Mouse (Mus musculus) hindbrain, embryonic 12.5 days (tissue): ENCODE data around the gene Gbp3. TPM values are rescaled to one million over a fixed set of nuclear protein-coding genes. Genes with fewer than 3 reads are reported as not detected.
A peak's percentile ranks its signal among the peaks of the same experiment; 100 is the strongest.
"Not testable (repeated sequence)": the region's sequence is repeated elsewhere in the genome, so short reads cannot be mapped to it uniquely, and the experiment has no call there.

Experiments
- ATAC-seq: fragments of 200-750 bp; cut with Nextera tagmentation; 2 replicates; pipeline ENCODE4 v1.8.0; 2017; ENCODE audit warnings: moderate TSS enrichment; ENCODE audit not compliant: low FRiP score
- H3K27ac ChIP-seq: fragments of 300-500 bp; sonication (generic); 2 replicates; pipeline ENCODE4 v1.5.1; 2016; ENCODE audit warnings: mild to moderate bottlenecking
- H3K27me3 ChIP-seq: fragments of 300-500 bp; sonication (generic); 2 replicates; pipeline ENCODE4 v1.6.1; 2016; ENCODE audit warnings: mild to moderate bottlenecking
- H3K36me3 ChIP-seq: fragments of 300-500 bp; sonication (generic); 2 replicates; pipeline ENCODE4 v1.6.1; 2016; ENCODE audit warnings: mild to moderate bottlenecking
- H3K4me1 ChIP-seq: fragments of 300-500 bp; sonication (generic); 2 replicates; pipeline ENCODE4 v1.6.1; 2016
- H3K4me2 ChIP-seq: fragments of 300-500 bp; sonication (generic); replicated peaks from 2 replicates; pipeline ENCODE4 v1.6.1; 2016; ENCODE audit warnings: mild to moderate bottlenecking
- H3K4me3 ChIP-seq: fragments of 300-500 bp; sonication (generic); 2 replicates; pipeline ENCODE4 v1.5.1; 2016; ENCODE audit warnings: mild to moderate bottlenecking
- H3K9ac ChIP-seq: fragments of 300-500 bp; sonication (generic); 2 replicates; pipeline ENCODE4 v1.6.1; 2016; ENCODE audit warnings: mild to moderate bottlenecking, moderate library complexity
- H3K9me3 ChIP-seq: fragments of 300-500 bp; sonication (generic); replicated peaks from 2 replicates; pipeline ENCODE4 v1.6.1; 2016; ENCODE audit warnings: mild to moderate bottlenecking
- WGBS: fragments of 180-500 bp; shearing (Covaris S2); methylation state at CpG from one replicate; pipeline ENCODE4 v1.1.7; 2016; 5-methylcytosine and 5-hydroxymethylcytosine counted together
- polyA plus RNA-seq: library from polyadenylated mRNA; unstranded; fragments of >200 nt; fragmentation: Nextera tagmentation; extraction: Ambion mirVana; gene quantifications from 2 replicates; pipeline ENCODE4 v1.2.1, GENCODE M21; 2016

The Gbp3 gene
- polyA plus RNA-seq, 1 experiment from 2014 or later, result 0.97 TPM

DNA sequence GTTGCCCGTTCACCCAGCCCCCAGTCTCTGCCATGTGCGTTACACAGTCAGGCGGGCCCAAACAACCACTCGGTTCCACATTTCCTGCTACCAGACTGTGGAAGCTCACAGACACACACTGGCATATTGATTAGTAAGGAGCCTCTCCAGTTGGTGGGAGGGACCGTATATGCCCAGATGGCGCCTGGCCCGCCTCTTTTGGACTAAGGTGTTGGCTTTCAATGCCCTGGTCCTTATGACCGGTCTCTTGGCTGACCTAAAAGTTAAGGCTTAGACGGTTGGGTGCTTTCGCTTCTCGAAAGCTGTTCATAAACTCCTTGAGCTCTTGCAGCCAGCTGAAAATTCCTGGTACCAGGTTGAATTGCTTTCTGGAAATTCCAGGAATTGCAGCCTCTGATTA lies 4.2 kb upstream of the Gbp3 start:
- Histone ChIP-seq H3K27ac (no peak overlapping the region), H3K27me3 (no peaks in the 10 kb centered on the region), H3K4me3 (no peak overlapping the region), H3K36me3 (no peaks in the 10 kb centered on the region), H3K4me2 (no peak overlapping the region), H3K9ac (no peak overlapping the region), H3K9me3 (no peaks in the 10 kb centered on the region), H3K4me1 (0 out of 2 replicates have a peak, but pooled peaks cover 3% of the 10 kb centered on the region)
- no peak for ATAC-seq
- 89% methylated on average over 11 of the region's 11 CpGs for WGBS

DNA sequence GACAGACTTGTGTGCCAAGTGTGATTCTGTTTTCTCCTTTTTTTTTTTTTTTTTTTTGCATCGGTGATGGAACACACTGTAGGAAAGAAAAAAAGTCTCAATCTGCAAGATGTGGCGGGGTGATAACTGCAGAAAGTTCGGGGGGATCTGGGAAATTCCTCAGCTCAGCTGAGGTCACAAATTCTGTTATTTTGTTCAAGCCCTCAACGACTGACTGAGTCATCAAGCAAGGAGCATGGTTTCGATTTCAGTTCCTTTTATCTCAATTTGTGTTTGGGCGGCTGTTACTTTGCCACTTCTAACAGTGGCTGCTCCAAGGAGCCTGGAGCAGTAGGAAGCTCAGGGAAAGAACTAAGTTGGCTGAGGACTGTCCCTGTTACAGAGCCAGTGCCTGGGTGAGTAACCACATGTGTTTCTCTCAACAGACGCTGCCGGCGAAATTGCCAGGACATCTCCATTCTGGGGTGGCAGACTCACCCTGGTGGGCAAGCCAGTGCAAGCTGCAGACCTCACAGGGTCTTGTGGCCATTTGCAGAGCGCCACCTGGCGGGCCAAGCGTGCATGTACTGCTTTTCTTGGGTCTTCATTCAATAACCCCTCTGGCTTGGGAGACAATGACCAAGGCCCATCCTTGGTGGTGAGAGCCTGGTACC lies 596 bp downstream of the Gbp3 start:
- ATAC-seq, result peak; percentile 60
- no peak overlapping the region for H3K9ac ChIP-seq
- H3K9me3 ChIP-seq, result no peaks in the 10 kb centered on the region
- no peaks in the 10 kb centered on the region for H3K36me3 ChIP-seq
- peak overlapping the region; percentile 20 for H3K4me3 ChIP-seq
- H3K4me1 ChIP-seq, result 0 out of 2 replicates have a peak, but pooled peaks cover 3% of the 10 kb centered on the region
- no peak overlapping the region for H3K27ac ChIP-seq
- H3K4me2 ChIP-seq, result peak overlapping the region; percentile 44
- no peaks in the 10 kb centered on the region for H3K27me3 ChIP-seq
- WGBS, result 20% methylated on average over 12 of the region's 12 CpGs

DNA sequence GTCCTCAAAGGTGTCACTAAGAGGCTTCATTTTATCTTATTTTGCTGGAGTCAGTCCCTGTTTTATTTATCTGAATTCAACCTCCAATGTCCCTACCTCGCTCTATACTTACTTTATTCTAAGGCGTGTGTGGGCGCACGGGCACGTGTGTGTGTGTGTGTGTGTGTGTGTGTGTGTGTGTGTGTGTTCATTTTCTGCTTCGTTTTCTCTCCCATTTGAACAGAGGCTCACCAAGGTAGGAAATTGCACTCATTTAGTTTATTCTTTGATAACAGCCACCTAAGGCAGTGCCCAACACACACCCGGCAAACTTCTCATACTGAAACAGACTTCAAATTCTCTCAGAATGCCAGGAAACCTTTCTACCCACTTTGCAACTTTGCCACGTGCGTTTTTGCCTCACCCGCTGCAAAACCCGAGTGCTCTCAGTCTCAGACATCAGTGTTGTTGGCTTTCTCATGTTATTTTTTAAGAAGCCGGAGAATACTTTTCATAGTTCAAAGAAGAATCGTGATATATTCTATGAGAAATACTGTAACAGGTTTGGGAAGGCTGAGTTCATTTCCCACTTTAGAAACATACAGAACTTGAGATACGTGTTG lies 1.3 kb downstream of the Gbp3 start:
- Histone ChIP-seq H3K4me3 (no peak overlapping the region), H3K4me2 (no peak overlapping the region), H3K4me1 (0 out of 2 replicates have a peak, but pooled peaks cover 3% of the 10 kb centered on the region), H3K9ac (no peak overlapping the region), H3K27me3 (no peaks in the 10 kb centered on the region), H3K9me3 (no peaks in the 10 kb centered on the region), H3K27ac (no peak overlapping the region), H3K36me3 (no peaks in the 10 kb centered on the region)
- WGBS, result 90% methylated on average over 14 of the region's 14 CpGs
- no peak for ATAC-seq

DNA sequence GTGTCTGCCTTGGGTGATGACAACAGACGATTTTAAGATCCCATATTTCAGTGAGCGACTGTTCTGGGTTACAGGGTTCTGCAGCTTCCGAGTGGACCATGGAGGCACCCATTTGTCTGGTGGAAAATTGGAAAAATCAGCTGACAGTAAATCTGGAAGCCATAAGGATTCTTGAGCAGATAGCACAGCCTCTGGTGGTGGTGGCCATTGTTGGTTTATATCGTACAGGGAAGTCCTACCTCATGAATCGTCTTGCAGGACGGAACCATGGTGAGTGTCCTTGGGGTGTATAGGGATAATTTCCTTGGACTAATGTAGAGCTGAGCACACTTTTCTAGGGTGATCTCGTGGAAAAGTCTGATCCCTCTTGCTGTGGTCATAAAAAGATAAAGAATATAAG lies 1.8 kb downstream of the Gbp3 start:
- H3K4me2 ChIP-seq, result no peak overlapping the region
- no peak overlapping the region for H3K27ac ChIP-seq
- 0 out of 2 replicates have a peak, but pooled peaks cover 3% of the 10 kb centered on the region for H3K4me1 ChIP-seq
- no peak for ATAC-seq
- 88% methylated on average over 7 of the region's 7 CpGs for WGBS
- no peaks in the 10 kb centered on the region for H3K9me3 ChIP-seq
- H3K9ac ChIP-seq, result no peak overlapping the region
- H3K27me3 ChIP-seq, result no peaks in the 10 kb centered on the region
- H3K36me3 ChIP-seq, result no peaks in the 10 kb centered on the region
- no peak overlapping the region for H3K4me3 ChIP-seq

DNA sequence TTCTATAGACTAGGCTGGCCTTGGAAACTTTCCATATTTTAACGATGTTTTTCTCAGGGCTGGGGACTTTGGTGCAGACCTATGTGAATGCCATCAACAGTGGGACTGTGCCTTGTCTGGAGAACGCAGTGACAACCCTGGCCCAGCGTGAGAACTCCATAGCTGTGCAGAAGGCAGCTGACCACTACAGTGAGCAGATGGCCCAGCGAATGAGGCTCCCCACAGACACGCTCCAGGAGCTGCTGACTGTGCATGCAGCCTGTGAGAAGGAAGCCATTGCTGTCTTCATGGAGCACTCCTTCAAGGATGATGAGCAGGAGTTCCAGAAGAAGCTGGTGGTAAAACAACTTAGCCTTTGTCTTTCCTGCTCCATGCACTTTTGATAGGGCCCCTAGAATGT lies 7.7 kb downstream of the Gbp3 start:
- not testable (repeated sequence) for H3K27ac ChIP-seq, H3K27me3 ChIP-seq, H3K4me1 ChIP-seq, ATAC-seq, H3K4me3 ChIP-seq, H3K9ac ChIP-seq, H3K4me2 ChIP-seq, H3K9me3 ChIP-seq, H3K36me3 ChIP-seq
- WGBS, result 71% methylated on average over 5 of the region's 5 CpGs

DNA sequence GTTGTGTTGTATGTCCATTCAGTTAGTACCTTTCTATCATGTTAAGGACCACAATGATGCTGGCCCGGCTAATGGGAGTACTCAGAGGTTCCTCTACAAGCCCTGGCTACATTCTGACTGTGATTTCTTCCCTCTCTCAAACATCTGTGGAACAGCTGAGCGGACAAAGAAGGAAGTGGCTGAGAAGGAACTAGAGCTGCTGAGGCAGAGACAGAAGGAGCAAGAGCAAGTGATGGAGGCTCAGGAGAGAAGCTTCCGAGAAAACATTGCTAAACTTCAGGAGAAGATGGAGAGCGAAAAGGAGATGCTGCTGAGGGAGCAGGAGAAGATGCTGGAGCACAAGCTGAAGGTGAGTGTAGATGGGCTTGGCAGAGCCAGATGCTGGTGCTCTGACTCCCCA lies 10.9 kb downstream of the Gbp3 start:
- Histone ChIP-seq H3K36me3 (no peaks in the 10 kb centered on the region), H3K27me3 (no peaks in the 10 kb centered on the region)

DNA sequence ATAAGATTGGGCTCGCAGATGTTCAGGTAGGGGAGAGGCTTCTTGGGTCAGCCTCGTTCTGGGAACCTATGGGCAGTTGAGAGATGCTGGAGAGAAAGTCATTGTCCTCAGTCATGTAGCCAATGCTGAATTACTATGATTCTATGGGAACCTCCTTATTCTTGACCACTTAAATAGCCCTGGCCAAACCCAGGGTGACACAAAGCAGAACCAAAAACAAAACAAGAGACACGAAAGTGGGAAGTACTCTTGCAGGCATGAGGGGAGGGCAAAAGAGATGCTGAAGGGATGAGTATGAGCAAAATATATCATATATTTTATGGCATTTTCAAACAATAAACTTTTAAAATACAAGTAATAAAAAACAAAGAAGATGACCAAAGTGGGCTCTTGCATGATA lies 17.3 kb downstream of the Gbp3 start:
- Histone ChIP-seq H3K27ac (no peak overlapping the region), H3K4me1 (no peaks in the 10 kb centered on the region), H3K36me3 (no peaks in the 10 kb centered on the region), H3K9ac (no peak overlapping the region), H3K9me3 (no peaks in the 10 kb centered on the region), H3K4me2 (no peak overlapping the region), H3K27me3 (no peaks in the 10 kb centered on the region), H3K4me3 (no peak overlapping the region)
- 86% methylated on average over 3 of the region's 3 CpGs for WGBS
- ATAC-seq, result no peak

More for the DNA sequence above, 10.9 kb downstream of the Gbp3 start:
- no peaks in the 10 kb centered on the region for H3K4me1 ChIP-seq
- no peaks in the 10 kb centered on the region for H3K9me3 ChIP-seq
- no peak for ATAC-seq
- H3K27ac ChIP-seq, result no peak overlapping the region
- 90% methylated on average over 4 of the region's 4 CpGs for WGBS
- H3K4me3 ChIP-seq, result no peak overlapping the region
- no peak overlapping the region for H3K9ac ChIP-seq
- no peak overlapping the region for H3K4me2 ChIP-seq

DNA sequence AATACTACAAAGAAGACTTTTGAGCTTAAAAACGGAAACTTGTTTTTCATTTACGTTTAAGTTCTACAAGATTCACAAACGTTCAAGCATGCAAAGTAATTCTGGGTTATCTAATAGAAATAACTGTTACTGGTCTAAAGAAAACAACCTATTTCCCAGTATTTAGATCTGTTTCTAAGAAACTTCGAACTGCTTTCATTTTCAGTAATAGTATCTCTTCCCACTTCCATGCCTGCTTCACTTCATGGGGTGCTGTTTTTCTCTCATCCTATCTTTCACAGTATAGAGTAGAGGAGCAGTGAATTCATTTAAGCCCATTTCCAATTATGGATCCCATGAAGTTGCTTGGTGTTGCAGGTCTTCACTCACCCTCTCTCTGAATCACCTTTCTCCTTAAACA lies 18.5 kb downstream of the Gbp3 start:
- Histone ChIP-seq H3K4me2 (no peak overlapping the region), H3K27ac (no peak overlapping the region), H3K4me1 (no peaks in the 10 kb centered on the region), H3K9ac (no peak overlapping the region), H3K9me3 (no peaks in the 10 kb centered on the region), H3K27me3 (no peaks in the 10 kb centered on the region), H3K36me3 (no peaks in the 10 kb centered on the region), H3K4me3 (no peak overlapping the region)
- no peak for ATAC-seq
- WGBS, result 91% methylated on average over 4 of the region's 4 CpGs

DNA sequence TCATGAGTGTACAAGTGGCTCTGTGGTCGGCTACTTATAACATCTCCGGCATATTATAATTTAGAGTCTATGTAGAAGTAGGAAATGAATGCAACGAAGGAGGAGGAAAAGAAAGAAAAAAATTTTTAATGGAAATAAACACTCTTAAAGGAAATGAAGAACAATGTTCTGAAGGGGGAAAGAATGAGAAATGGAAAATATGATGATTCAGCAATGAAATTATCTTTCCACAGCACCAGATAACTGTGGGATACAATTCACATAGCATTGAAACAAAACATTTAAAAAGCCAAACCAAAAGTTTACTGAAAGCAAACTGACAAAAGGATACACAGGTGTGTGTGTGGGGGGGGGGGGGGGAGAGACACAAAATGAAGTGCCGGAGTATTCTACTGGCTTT lies 23.2 kb downstream of the Gbp3 start:
- Histone ChIP-seq H3K4me2 (no peak overlapping the region), H3K27ac (no peak overlapping the region), H3K4me3 (no peak overlapping the region), H3K9ac (no peak overlapping the region), H3K9me3 (no peaks in the 10 kb centered on the region), H3K27me3 (no peaks in the 10 kb centered on the region), H3K36me3 (no peaks in the 10 kb centered on the region), H3K4me1 (no peaks in the 10 kb centered on the region)
- WGBS, result 90% methylated on average over 4 of the region's 4 CpGs
- ATAC-seq, result no peak

DNA sequence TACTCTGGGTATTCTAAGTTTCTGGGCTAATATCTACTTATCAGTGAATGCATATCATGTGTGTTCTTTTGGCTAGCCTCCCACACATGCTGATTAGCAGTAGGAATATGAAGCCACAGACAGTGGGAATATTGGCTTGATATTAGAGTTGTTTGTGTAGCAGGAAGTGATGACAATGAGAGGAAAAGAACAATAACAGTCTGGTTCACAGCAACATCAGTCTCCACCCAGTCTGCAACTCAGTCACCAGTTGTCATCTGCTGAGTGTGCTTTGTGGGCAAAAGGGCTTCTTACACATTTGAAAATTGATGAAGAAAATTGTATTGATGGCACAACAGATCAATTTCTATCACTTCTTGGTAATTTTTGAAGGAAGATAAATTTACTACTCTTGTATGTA lies 27.6 kb downstream of the Gbp3 start:
- Histone ChIP-seq H3K9me3 (no peaks in the 10 kb centered on the region), H3K4me3 (no peak overlapping the region), H3K4me1 (no peaks in the 10 kb centered on the region)

DNA sequence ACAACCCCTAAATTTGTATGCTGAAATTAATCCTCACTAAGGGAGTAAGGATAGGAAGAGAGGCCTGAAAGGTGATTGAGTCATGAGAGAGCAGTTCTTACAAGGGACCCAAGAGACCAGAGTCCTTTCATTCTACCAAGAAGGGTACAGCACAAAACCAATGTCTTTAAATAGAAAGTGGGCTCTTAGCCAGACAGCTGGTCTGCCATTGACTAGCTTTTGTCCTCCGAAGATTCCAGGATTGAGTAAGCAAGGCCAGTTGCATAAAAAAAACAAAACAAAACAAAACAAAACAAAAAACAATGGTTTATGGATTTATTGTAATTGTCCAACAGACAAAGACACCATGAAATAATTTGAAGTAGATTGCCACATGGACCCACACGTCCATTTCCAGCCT lies 29.1 kb downstream of the Gbp3 start:
- Histone ChIP-seq H3K4me3 (no peak overlapping the region), H3K4me2 (no peak overlapping the region), H3K9ac (no peak overlapping the region), H3K27ac (no peak overlapping the region), H3K27me3 (no peaks in the 10 kb centered on the region), H3K9me3 (no peaks in the 10 kb centered on the region), H3K36me3 (no peaks in the 10 kb centered on the region), H3K4me1 (no peaks in the 10 kb centered on the region)
- WGBS, result 82% methylated on average over 2 of the region's 2 CpGs
- ATAC-seq, result no peak

More for the DNA sequence above, 27.6 kb downstream of the Gbp3 start:
- H3K27me3 ChIP-seq, result no peaks in the 10 kb centered on the region
- ATAC-seq, result no peak
- H3K27ac ChIP-seq, result no peak overlapping the region
- H3K4me2 ChIP-seq, result no peak overlapping the region
- no peaks in the 10 kb centered on the region for H3K36me3 ChIP-seq
- no peak overlapping the region for H3K9ac ChIP-seq

DNA sequence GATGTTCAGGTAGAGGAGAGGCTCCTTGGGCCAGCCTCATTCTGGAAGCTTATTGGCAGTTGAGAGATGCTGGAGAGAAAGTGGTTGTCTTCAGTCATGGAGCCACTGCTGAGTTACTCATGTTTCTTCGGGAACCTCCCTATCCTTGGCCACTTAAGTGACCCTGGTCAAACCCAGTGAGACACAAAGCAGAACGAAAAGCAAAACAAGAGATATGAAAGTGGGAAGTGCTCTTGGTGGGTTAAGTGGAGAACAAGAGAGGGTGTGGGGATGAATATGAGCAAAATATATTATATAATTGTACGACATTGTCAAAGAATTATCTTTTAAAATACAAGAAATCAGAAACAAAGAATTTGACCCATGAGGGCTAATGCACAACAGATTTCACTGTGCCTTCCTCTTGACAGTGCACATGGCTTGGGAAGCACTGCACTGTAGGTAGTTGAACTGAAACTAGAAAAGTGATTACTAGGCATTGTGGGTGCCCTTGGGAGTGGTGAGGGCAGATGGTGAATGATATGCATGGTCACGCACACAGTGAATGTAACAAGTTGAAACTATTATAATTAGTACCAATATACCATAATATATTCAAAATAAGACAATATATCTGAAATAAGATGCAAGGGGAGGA lies 30.7 kb downstream of the Gbp3 start:
- Histone ChIP-seq H3K4me2 (no peak overlapping the region), H3K27me3 (no peaks in the 10 kb centered on the region), H3K9ac (no peak overlapping the region), H3K36me3 (no peaks in the 10 kb centered on the region), H3K4me1 (no peaks in the 10 kb centered on the region), H3K4me3 (no peak overlapping the region), H3K27ac (no peak overlapping the region), H3K9me3 (no peaks in the 10 kb centered on the region)
- ATAC-seq, result no peak
- WGBS, result 81% methylated on average over 4 of the region's 4 CpGs

DNA sequence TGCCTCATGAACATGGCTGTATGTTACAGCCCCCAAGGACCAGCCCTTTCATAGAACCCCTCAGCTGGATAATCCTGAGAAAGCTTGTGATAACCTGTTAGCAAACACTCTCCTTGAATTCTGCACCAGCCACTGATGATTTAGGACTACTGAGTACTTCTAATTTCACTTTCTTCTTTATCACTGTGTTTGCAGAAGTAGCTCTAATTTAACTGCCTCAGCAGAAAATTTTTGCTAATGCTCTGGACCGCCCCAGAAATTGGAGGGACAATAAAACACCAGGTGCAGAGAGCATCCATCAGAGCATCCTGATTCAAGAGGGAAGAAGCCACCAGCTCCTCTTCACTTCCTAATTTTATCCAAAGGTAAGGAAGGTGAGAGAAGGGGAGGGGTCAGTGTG lies 34.7 kb downstream of the Gbp3 start, which contains the start of gene Gbp2b:
Gene Gbp2b, plus strand, starts transcription at position 301 of the 400 bp plus-strand sequence.
- H3K9ac ChIP-seq, result no peak within 1 kb of the TSS
- H3K9me3 ChIP-seq, result no peaks in the 10 kb centered on the region
- no peak within 1 kb of the TSS for H3K4me3 ChIP-seq
- no peak within 1 kb of the TSS for H3K27ac ChIP-seq
- H3K4me1 ChIP-seq, result no peaks in the 10 kb centered on the region
- no peaks in the 10 kb centered on the region for H3K36me3 ChIP-seq
- H3K4me2 ChIP-seq, result no peak within 1 kb of the TSS
- H3K27me3 ChIP-seq, result no peaks in the 10 kb centered on the region
- WGBS, result 74% methylated on average over 1 of the region's 1 CpGs
- no peak for ATAC-seq
